Mouse (Mus musculus) CH12F3 (cell line): Measurements from ENCODE around the gene Lpin2.

Experiments used
- in situ Hi-C: fragments of 300-500 bp; cut with MboI; formaldehyde crosslinking; loops from 2 replicates; pipeline ENCODE4 v1.14.3; 2020; ENCODE audit warnings: low sequenced_read_pairs

Gene Lpin2

GRCm38 (mm10) chr17:71256806-71257536, 74.6 kb downstream of the Lpin2 start:
- in situ Hi-C loops, result no loop called here

GRCm38 (mm10) chr17:71259727-71260126, 77.4 kb downstream of the Lpin2 start:
- in situ Hi-C loops, result no loop called here

DNA sequence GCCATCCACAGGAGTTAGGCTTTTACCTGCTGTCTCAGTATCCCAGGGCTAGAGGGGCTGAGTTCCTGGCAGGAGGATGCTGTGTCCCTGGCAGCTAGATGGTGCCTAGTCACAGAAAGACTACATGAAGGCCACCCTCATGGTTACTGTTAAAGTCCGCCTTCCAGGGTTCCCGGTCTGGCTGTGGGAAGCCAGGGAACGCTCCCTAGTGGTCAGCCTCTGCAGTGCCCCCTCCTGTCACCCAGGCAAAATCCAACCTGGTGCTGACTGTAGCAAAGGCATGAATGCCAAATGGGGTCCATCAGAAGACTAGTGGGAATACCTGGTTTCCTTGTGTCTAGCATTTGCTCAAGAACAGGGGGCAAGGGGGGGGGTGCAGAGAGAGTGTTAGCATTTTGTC, 78.3 kb downstream of the Lpin2 start:
- in situ Hi-C loops, result no loop called here

DNA sequence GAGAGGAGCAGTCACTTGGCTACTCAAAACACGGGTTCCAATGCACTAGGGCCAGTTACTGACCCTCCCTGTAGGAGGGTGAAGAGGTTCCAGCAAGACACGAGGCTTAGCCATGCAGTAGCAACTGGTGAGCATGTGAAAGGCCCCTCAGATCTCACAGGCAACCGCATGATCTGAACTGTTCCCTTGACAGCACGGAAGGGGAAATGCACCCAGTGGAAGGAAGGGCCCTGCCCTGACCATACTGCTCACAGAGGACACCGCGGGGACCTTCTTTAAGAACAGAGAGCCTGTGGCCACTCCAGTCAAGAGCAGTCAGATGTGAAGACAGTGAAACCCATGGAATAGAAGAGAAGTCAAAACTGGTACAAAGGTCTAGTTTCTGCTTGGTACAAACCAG, 80.8 kb downstream of the Lpin2 start:
- in situ Hi-C loops, result no loop called here

DNA sequence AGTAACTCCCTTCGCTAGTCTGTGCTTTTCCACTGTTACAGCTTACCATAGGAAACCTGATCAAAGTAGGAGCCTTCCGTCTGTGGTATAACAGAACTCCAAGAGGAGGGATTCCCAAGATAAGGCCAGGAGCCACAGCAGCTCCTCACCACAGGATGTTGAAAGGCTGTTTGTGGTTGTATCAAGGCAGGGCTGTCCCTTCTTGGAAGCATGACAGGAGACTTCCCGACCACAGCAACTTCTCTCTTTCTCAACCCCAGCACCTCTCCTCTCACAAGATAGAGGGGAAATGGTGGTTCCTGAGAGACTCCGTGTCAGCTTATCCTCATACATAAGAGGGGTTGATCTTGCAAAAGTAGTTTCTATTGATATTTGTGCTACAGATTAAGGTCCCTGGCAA, 82.4 kb downstream of the Lpin2 start:
- in situ Hi-C loops, result no loop called here

DNA sequence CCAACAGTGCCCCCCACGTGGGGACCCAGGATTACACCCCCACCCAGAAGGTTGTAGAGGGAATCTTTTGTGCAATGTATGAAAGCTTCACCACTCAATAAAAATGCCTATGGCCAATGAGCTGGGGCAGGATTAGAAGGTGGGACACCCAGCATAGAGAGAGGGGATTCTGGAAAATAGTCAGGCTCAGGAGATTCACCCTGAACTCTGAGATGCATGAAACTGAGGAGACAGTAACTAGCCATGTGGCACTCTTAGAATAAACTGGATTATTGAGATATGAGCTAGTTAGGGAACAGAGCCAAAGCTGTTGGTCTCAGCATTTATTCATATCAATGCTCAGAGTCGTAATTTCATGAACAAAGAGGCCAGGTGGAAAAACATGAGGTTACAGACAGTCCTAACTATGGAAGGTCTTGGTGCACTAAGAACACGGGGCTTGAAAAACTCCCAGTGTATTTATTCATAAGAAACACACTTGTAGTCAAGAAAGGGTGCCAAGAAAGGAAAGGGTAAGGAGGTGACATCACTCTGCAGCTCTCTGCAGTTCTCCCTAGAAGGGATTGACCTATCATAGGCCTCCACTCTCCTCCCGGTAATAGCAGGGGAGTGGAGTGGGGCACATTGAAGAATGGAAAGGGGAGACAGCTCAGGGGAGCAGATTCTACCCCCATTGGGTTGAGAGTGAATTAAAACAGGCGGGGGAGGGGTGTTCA, 83.1 kb downstream of the Lpin2 start:
- in situ Hi-C loops, result no loop called here

- in situ Hi-C loops, result no loop called here
Observed at GRCm38 (mm10) chr17:71267374-71267773, 85.0 kb downstream of the Lpin2 start.

- in situ Hi-C loops, result no loop called here
Observed at GRCm38 (mm10) chr17:71268152-71268551, 85.8 kb downstream of the Lpin2 start.

- in situ Hi-C loops, result no loop called here
Observed at GRCm38 (mm10) chr17:71268599-71268998, 86.2 kb downstream of the Lpin2 start.

GRCm38 (mm10) chr17:71273901-71274300, 91.5 kb downstream of the Lpin2 start:
- in situ Hi-C loops, result no loop called here

DNA sequence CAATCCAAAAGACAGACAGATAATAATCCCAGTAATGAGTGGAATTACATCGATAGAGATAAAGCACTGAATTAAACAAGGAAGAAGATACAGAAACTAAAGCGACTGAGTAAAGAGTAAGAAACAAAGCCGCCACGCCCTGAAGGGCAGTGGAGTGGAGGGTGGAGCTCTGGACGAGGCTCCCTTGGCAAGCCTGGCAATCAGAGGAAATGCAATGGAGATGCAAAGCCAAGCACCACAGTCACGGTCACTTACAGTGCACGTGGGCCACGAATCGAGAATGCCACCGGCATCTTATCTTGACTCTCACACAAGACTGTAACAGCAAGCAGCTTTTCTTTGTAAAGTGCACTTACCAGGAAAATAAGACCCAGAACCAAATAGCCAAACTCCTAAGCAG, 94.4 kb downstream of the Lpin2 start:
- in situ Hi-C loops, result no loop called here

GRCm38 (mm10) chr17:71277701-71278491, 95.5 kb downstream of the Lpin2 start:
- in situ Hi-C loops, result no loop called here

DNA sequence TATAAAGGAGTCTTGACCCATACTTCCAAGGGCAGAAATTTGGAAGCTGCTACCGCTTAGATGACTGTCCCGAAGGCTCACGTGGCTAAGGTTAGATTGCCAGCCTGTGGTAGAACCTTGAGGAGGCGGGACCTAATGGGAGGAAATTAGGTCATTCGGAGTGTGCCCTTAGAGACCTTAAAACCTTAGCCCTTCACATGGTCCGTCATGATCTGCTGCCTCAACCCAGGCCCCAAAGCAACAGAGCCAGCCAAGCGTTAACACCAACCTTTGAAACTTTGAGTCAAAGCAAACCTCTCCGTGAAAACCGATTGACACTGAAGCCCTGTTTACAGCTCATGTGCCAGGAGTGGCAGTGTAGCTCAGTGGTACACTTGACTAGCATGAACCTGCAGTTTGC, 100.4 kb downstream of the Lpin2 start:
- in situ Hi-C loops, result no loop called here

- in situ Hi-C loops, result no loop called here
Observed at GRCm38 (mm10) chr17:71283237-71283636, 100.9 kb downstream of the Lpin2 start.

DNA sequence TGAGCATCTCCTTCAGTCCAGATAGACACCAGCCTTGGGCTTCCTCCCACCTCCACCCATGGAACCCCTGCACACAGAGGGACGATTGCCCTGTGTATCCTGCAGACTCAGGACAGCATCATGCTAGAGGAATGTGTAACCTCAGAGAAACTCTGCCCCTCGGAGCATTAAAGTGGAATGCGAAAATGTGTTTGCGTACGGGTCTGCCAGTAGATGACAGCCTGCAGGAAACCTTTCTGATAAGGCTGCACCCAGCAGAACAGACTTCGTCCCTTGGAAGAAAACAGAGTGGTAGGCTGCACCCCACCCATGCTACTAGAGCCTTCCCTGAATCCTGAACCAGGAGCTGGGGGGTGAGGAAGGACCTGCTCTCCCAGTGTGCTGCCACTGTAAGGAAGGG, 102.5 kb downstream of the Lpin2 start:
- in situ Hi-C loops, result no loop called here

DNA sequence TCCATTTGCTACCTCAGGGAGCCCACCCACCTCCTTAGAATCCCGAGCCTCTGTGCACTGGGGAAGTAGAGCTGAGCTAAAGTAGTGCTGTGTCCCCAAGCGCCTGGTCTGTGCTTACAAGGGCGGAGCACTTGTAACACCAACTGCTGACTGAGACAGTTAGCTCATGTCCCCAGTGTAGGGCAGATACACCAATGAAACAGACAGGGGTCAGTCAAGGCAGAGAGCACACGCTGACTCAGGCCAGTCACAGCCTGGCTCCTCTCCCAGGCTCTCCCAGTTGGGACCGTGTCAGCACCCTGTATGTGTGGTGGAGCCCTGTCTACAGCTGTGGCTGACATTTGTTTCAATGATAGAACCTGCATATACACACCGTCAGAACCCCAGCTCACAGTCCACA, 103.6 kb downstream of the Lpin2 start:
- in situ Hi-C loops, result no loop called here

GRCm38 (mm10) chr17:71287586-71287985, 105.2 kb downstream of the Lpin2 start:
- in situ Hi-C loops, result no loop called here

- in situ Hi-C loops, result no loop called here
Observed at GRCm38 (mm10) chr17:71288145-71288758, 105.9 kb downstream of the Lpin2 start.

DNA sequence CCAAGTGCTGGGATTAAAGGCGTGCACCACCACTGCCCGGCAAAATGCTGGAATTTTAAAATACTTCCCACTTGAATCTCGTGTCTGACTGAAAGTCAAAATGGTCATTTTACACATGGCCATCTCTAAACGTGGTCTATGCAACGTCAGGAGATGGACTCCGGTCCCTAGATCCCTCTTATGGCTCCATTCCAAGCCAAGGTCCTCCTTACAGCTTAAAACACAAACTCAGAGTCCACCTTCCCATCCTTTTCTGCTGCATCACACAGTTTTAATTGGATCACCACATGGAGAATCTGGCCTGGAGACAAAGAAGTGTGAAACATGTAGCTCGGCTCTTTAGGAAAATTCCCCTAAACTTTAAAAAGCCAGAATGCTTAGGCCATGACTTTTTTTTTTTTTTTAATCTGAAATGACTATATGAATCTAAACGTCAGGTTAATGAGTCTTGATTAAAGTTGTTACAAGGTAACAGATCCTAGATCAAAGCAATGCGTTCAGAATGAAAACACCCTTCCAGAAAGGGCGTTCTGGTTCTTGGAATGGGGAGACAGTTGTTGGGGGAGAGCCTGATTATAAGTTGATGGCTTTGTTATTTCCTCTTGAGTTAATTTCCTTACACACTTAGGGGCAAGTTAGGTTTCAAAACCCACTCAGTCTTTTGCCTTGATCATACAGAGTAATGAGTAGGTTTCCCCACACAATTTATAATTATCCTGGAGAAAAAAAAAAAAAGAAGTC, 106.6 kb downstream of the Lpin2 start:
- in situ Hi-C loops, result no loop called here

GRCm38 (mm10) chr17:71289572-71290176, 107.3 kb downstream of the Lpin2 start:
- in situ Hi-C loops, result no loop called here
